Mouse (Mus musculus): ENCODE measurements at regions not wholly inside any gene's neighbourhood (a gene's known extent, or its start where the extent isn't known, plus 50 kb on each side); places are given as distances from the start of the nearest gene placed in this dataset.

DNA sequence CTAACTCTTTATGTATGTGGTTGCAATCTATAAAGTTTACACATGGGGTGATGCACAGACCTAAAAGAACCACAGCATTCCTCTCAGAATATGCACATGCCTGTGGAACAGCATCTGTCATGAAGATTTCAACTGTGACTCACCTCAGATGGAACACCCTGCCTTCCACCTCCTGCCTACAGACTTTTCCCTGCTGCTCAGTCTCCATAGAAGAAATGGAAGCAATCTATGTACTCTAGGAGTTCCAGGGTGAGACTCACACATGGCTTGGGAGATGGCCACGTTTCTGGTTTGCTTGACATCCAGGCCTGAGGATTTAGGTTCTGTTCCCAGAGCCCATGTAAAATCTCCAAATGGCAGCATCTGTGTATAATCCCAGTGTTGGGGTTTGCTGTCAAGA, 579.7 kb downstream of the Plekhb2 start:
- no peak for DNase-seq

- DNase-seq: no peak
Measured at GRCm38 (mm10) chr1:35435721-35436120, 585.9 kb downstream of the Plekhb2 start.

- DNase-seq: no peak
Measured at GRCm38 (mm10) chr1:35447345-35447744, 597.6 kb downstream of the Plekhb2 start.

- no peak for DNase-seq
Measured at GRCm38 (mm10) chr1:35452441-35453107, 602.8 kb downstream of the Plekhb2 start.

DNA sequence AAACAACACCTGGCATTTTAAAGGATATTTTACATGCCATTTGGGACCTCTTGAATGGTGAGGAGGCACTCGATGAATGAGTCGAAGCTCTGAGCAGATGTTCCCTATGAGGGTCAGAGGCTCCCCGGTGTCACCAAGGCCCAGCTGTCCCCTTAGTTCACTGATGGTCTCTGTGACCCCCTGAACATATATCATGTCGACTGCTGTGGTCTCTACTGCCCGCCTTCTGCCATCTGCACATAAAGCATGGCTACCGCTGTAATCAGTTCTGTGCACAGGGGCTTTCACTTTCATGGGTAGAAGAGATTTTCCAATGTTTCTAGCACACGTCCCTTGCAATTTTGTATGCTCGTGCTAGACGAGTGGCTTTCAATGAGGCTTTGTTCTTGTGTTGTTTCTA, 607.8 kb downstream of the Plekhb2 start:
- DNase-seq: no peak

GRCm38 (mm10) chr1:35465081-35465480, 603.1 kb upstream of the Hs6st1 start:
- no peak for DNase-seq

DNA sequence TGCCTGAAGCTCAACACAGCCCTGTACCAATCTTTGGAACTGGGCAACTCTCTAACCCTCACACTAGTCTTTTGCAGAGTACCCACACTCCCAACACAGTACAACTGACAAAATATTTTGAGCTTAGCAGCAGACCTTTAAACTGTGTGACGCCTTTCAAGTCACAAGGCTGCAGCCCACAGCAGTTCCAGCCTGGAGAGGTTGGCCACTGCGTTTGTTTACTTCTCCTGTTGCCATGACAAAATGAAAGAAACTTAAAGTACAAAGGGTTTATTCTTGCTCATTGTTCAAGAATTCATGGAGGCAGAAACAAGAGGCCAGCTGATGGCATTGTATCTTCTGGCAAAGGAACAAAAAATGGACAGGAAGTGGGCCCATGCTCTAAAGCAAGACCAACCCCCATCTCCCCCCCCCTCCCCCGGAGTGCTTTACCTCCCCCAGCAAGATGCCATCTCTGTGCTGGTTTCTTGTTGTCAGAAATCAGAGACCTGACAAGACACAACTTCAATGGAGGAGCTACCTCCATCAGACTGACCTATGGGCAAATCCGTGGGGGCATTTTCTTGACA, 598.9 kb upstream of the Hs6st1 start:
- DNase-seq: no peak

GRCm38 (mm10) chr1:35478262-35478661, 589.9 kb upstream of the Hs6st1 start:
- no peak for DNase-seq

- no peak for DNase-seq
Measured at GRCm38 (mm10) chr1:35495963-35496362, 572.2 kb upstream of the Hs6st1 start.

GRCm38 (mm10) chr1:35522951-35523350, 545.2 kb upstream of the Hs6st1 start:
- DNase-seq: peak; percentile 4

DNA sequence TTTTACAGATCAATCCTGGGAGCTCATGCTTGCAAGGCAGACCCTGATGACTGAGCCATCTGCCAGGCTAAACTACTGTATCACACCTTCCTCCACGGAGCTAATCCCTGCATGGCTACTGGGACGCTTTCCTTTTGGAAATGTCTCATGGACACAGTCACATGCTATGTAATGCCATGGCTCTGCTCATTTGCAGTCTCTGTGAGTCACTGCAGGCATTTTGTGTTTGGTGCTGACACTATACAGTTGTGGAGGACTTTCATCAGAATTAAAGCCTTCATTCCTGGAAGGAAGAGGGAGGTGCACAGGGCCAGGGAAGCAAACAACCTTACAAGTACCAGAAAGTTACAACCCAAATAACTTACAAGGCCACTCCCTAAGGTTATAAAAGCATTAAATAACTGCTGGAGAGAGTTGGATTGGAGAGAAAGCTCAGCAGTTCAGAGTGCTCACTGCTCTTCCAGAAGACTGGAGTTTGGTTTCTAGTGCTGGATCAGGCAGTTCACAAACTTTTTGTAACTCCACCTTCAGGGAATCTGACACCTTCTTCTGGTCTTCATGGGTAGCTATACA, 544.3 kb upstream of the Hs6st1 start:
- peak; percentile 8 for DNase-seq

GRCm38 (mm10) chr1:35524788-35525187, 543.4 kb upstream of the Hs6st1 start:
- peak; percentile 8 for DNase-seq

GRCm38 (mm10) chr1:35527750-35528476, 540.3 kb upstream of the Hs6st1 start:
- no peak for DNase-seq

- DNase-seq: no peak
Measured at GRCm38 (mm10) chr1:35535470-35535869, 532.7 kb upstream of the Hs6st1 start.

- peak; percentile 12 for DNase-seq
Measured at GRCm38 (mm10) chr1:35536276-35536675, 531.9 kb upstream of the Hs6st1 start.

GRCm38 (mm10) chr1:35548845-35549244, 519.4 kb upstream of the Hs6st1 start:
- DNase-seq: no peak

DNA sequence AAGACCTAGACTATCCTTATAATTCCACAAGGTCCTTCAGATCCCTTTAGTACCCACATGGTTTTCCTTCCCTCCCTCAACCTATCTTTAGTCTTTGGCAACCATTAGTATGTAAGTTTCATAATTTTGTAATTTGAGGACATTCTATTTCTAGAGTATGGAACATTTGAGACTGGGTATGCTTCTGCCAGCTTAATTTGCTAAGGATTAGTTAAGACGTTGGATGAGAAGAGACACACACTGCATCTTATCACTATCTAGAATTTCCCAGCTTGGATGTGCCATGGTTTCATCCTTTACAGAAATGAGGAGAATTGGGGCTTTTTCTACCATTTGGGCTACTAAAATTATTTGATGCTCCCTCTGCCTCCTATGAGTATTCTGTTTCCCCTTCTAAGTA, 516.7 kb upstream of the Hs6st1 start:
- DNase-seq: no peak

- peak; percentile 30 for DNase-seq
Measured at GRCm38 (mm10) chr1:35562786-35563185, 505.4 kb upstream of the Hs6st1 start.

DNA sequence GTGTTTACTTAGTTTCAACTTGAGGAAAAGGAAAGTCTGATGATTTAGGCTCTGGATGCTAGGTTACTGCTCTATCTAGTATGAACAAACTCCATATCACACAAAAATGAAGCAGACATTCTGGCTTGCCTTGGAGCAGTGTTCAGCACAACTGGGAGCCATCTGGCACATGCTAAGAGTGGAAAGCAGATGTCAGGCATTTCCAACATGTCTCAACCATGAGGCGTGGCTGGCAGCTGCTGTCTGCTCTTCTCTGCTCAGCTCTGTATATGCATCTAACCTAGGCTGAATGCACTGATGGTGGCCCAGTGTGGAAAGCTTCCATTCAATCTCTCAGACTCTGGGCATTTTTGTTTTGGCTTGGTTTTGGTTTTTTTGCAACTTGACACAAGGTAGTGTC, 493.0 kb upstream of the Hs6st1 start:
- DNase-seq: no peak

GRCm38 (mm10) chr1:35579392-35579791, 488.8 kb upstream of the Hs6st1 start:
- DNase-seq: no peak

- DNase-seq: no peak
Measured at GRCm38 (mm10) chr1:35579992-35580391, 488.2 kb upstream of the Hs6st1 start.

DNA sequence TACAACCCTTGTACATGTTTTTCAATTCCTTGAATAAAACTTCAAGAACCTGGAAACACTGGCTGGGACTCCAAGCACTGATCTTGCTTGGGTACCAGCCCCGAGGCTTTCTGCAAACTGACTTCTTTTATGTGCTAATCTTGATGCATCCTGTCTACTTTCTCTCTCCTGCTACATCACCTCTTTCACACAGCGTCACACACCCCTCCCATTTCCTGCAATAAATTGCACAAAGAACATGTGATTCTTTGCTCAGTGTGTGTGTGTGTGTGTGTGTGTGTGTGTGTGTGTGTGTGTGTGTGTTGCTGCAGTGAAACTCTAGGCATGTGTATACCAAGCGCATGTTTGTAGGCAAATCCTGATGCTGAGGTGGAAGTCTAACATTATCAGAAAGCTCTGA, 487.7 kb upstream of the Hs6st1 start:
- DNase-seq: no peak

DNA sequence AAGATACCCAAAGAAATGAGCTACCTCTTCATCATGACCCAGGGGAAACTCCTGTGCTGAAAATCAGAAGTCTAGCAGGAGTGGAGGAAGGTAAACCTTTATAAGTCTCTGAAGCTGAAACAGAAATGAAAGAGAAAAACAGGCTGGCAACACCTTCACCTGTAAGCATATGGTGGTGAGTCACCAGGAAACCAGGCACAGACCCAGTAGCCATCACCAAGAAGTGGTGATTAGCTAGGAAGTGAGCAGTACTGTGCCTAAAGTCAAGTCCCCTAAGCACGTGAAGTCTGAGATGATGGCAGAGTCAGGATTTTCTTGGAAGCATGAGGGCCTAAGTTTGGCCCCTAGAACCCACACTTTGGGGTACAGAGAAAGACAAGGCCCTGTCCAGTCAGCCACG, 480.3 kb upstream of the Hs6st1 start:
- DNase-seq: no peak

GRCm38 (mm10) chr1:35588939-35589338, 479.3 kb upstream of the Hs6st1 start:
- no peak for DNase-seq
